Mouse (Mus musculus): Measurements from ENCODE around the gene Kctd12b.

DNA sequence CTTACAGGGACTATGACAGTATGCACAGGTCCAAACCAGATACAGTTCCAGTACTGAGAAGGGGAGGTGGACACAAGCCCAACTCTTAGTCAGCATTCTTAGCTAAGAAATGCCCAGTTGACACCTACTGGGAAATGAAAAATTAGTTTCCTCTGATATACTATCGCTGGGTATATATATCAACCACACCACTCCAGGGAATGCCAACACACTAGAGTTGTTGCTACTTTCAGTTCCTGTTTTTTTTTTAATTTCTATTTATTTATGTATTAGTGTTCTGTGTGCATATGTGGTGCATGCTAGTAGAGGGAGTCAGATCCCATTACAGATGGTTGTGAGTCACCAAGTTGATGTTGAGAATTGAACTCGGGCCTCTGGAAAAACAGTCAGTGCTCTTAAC is 20.5 kb upstream of the Kctd12b start:
- TF ChIP-seq CTCF (IDR thresholded peaks at IDR 0.05; ENCODE audit: low read depth) (no peak), EP300 (IDR thresholded peaks at IDR 0.05; ENCODE audit: low read depth) (no peak)
